Mouse (Mus musculus): ENCODE data around the gene Ralgps1.

DNA sequence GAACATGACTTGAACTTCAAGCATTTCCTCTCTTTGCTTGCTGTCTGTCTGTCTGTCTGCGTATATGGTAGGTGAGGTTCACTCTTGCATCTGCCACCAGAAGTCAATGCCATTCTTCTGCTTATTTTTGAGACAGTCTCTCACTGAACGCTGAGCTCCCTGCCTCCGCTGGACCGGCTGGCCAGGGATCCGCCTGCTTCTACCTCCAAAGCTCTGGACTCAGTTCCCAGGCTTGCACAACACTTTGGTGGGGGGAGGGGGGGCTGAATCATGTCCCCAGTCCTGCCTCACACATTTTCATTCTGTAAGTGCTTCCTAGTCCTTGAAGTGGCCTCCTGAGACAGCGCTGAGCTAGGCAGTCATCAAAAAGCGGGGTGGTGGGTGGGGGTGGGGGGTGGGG, 27.8 kb upstream of the Ralgps1 start:
- TF ChIP-seq CTCF (IDR thresholded peaks at IDR 0.05; ENCODE audit: extremely low read depth, insufficient read length, insufficient replicate concordance, low read depth, low read length) = no peak
- TF ChIP-seq POLR2A (IDR thresholded peaks at IDR 0.05; ENCODE audit: low read depth, low read length) = no peak
